In genomic region chr16:35932179-35933055, GRCm38 (mm10) we compare ENCODE assay signal across 20 mouse cellular contexts. TPM values are rescaled to one million over a fixed set of nuclear protein-coding genes. Genes with fewer than 3 reads are reported as not detected.
DNase-seq lines count a peak whose midpoint lies in the region; ATAC-seq and TF ChIP-seq lines count a peak whose summit lies in the region.
"Had no signal": no experiment of that assay in that cellular context is flagged by ENCODE, and none has a peak within 500 bp of the region (broad histone marks: within the 10 kb centered on the region; RNA-seq: fewer than 3 reads in every experiment).

No protein-coding gene starts in this region.

- TF ChIP-seq EP300 in liver, postnatal 0 days (IDR thresholded peaks at IDR 0.05; ENCODE audit: low read depth), result peak; percentile 74

- H3K9ac ChIP-seq in liver, postnatal 0 days (replicated peaks), result 0 out of 2 replicates have a peak overlapping the region, but pooled peaks have one; percentile 16
- no peak overlapping the region for H3K9ac ChIP-seq in liver, embryonic 12.5 days
- H3K9ac ChIP-seq: embryonic facial prominence, embryonic 15.5 days; forebrain, embryonic 15.5 days; hindbrain, embryonic 13.5 days; intestine, embryonic 15.5 days had no signal

- no peaks in the 10 kb centered on the region for H3K27me3 ChIP-seq in liver, postnatal 0 days (ENCODE audit: insufficient read depth, low read length)
- no peaks in the 10 kb centered on the region for H3K27me3 ChIP-seq in liver, embryonic 12.5 days (replicated peaks)
- H3K27me3 ChIP-seq: embryonic facial prominence, embryonic 15.5 days; forebrain, embryonic 15.5 days; intestine, embryonic 15.5 days had no signal

- DNase-seq in adrenal gland, postnatal 36 days, result peak; percentile 31 to 37
- no peak for DNase-seq in adrenal gland, adult 8-10 months
- DNase-seq in liver, postnatal 0 days, result peak; percentile 66
- DNase-seq in gastrocnemius, postnatal 14 days, result no peak
- no peak for DNase-seq in cerebellum, adult 8-10 months
- DNase-seq: cerebellum, adult 2 months; cerebellum, postnatal 14 days; embryo, embryonic 11 days; gastrocnemius, postnatal 10 days; heart, adult 18-20 months; heart, postnatal 10 days had no signal

- ATAC-seq in liver, postnatal 0 days, result peak; percentile 88
- no peak for ATAC-seq in liver, embryonic 12.5 days
- ATAC-seq in granulocyte monocyte progenitor cell, adult 5-6 weeks (replicated peaks; ENCODE audit: poor library complexity, severe bottlenecking), result peak; percentile 83
- ATAC-seq in megakaryocyte progenitor cell, adult 5-6 weeks (replicated peaks; ENCODE audit: poor library complexity), result peak; percentile 80
- ATAC-seq: forebrain, embryonic 15.5 days; intestine, embryonic 15.5 days had no signal

- peak overlapping the region; percentile 77 for H3K27ac ChIP-seq in liver, postnatal 0 days (ENCODE audit: low read depth)
- no peak overlapping the region for H3K27ac ChIP-seq in liver, embryonic 12.5 days
- H3K27ac ChIP-seq: embryonic facial prominence, embryonic 15.5 days; forebrain, embryonic 15.5 days; heart, embryonic 10.5 days; hindbrain, embryonic 13.5 days; intestine, embryonic 15.5 days had no signal

- WGBS in liver, postnatal 0 days (ENCODE audit: insufficient replicate concordance), result 69% methylated on average over 19 of the region's 19 CpGs
- WGBS in liver, embryonic 12.5 days (ENCODE audit: insufficient replicate concordance), result 74% methylated on average over 19 of the region's 19 CpGs

- TF ChIP-seq CTCF in liver, postnatal 0 days (IDR thresholded peaks at IDR 0.05; ENCODE audit: low read depth), result no peak

- H3K4me3 ChIP-seq in liver, postnatal 0 days (ENCODE audit: low read depth, low read length), result no peak overlapping the region
- no peak overlapping the region for H3K4me3 ChIP-seq in liver, embryonic 12.5 days
- H3K4me3 ChIP-seq: embryonic facial prominence, embryonic 15.5 days; erythroblast, embryonic 14.5 days; forebrain, embryonic 15.5 days; heart, embryonic 10.5 days; hindbrain, embryonic 13.5 days; intestine, embryonic 15.5 days had no signal

- peak overlapping the region; percentile 24; the same call in 1 of the 2 replicates for H3K4me2 ChIP-seq in liver, postnatal 0 days (ENCODE audit: low read depth, low read length)
- H3K4me2 ChIP-seq in liver, embryonic 12.5 days, result no peak overlapping the region
- H3K4me2 ChIP-seq: embryonic facial prominence, embryonic 15.5 days; forebrain, embryonic 15.5 days; hindbrain, embryonic 13.5 days; intestine, embryonic 15.5 days had no signal

- no peaks in the 10 kb centered on the region for H3K9me3 ChIP-seq in liver, postnatal 0 days (ENCODE audit: low read length)
- H3K9me3 ChIP-seq in liver, embryonic 12.5 days (replicated peaks), result no peaks in the 10 kb centered on the region
- H3K9me3 ChIP-seq: embryonic facial prominence, embryonic 15.5 days; forebrain, embryonic 15.5 days; heart, embryonic 10.5 days; hindbrain, embryonic 13.5 days; intestine, embryonic 15.5 days had no signal

- intact Hi-C loops in gastrocnemius, postnatal 14 days (cut with DNase I; ENCODE audit: low total_unique reads), result no loop called here

- peaks cover 25% of the 10 kb centered on the region for H3K4me1 ChIP-seq in liver, postnatal 0 days (ENCODE audit: insufficient read depth)
- H3K4me1 ChIP-seq in liver, embryonic 12.5 days, result no peaks in the 10 kb centered on the region
- H3K4me1 ChIP-seq: embryonic facial prominence, embryonic 15.5 days; forebrain, embryonic 15.5 days; heart, embryonic 10.5 days; hindbrain, embryonic 13.5 days; intestine, embryonic 15.5 days had no signal

- H3K36me3 ChIP-seq in liver, postnatal 0 days (replicated peaks; ENCODE audit: insufficient read depth, low read length), result peaks cover 68% of the 10 kb centered on the region
- peaks cover 10% of the 10 kb centered on the region; the same call in 1 of the 2 replicates for H3K36me3 ChIP-seq in liver, embryonic 12.5 days
- H3K36me3 ChIP-seq: embryonic facial prominence, embryonic 15.5 days; forebrain, embryonic 15.5 days; heart, embryonic 10.5 days; hindbrain, embryonic 13.5 days had no signal

RNA-seq across cellular contexts. Expression of gene Parp9, which starts 5.9 kb away (rescaled TPM):
- 10 to 100 TPM; 15.0 to 16.2 TPM for total RNA-seq in adrenal gland, postnatal 36 days (2021)
- 10 to 100 TPM; 13.3 to 19.8 (median 15.6) TPM for total RNA-seq in adrenal gland, adult 8-10 months (2022)
- polyA plus RNA-seq in liver, postnatal 0 days (2015; fragmentation: Nextera tagmentation; extraction: Ambion mirVana), result 21.8 and 23.4 TPM in 2 replicates
- polyA plus RNA-seq in liver, embryonic 12.5 days (2016; fragmentation: Nextera tagmentation; extraction: Ambion mirVana), result 5.7 and 5.8 TPM in 2 replicates
- 14.7 and 15.7 TPM in 2 replicates for total RNA-seq in granulocyte monocyte progenitor cell, adult 5-6 weeks (2014; fragmentation: Nextera tagmentation)
- 20.4 and 24.1 TPM in 2 replicates for total RNA-seq in granulocyte monocyte progenitor cell, adult 5-6 weeks (2017)
- total RNA-seq in megakaryocyte progenitor cell, adult 5-6 weeks (2015), result 15.7 and 18.2 TPM in 2 replicates
- total RNA-seq in megakaryocyte progenitor cell, adult 5-6 weeks (2017), result 21.7 and 27.3 TPM in 2 replicates
- total RNA-seq in gastrocnemius, postnatal 14 days (2021), result 1 to 10 TPM; 5.2 to 5.5 TPM

RNA-seq across cellular contexts. Expression of gene Dtx3l, which starts 6.5 kb away (rescaled TPM):
- total RNA-seq in adrenal gland, postnatal 36 days (2021), result 10 to 100 TPM in 1 of 2 experiments, 1 to 10 TPM in 1; 9.1 to 10.9 TPM
- total RNA-seq in adrenal gland, adult 8-10 months (2022), result 10 to 100 TPM in 2 of 4 experiments, 1 to 10 TPM in 2; 8.2 to 14.3 (median 11.2) TPM
- polyA plus RNA-seq in liver, postnatal 0 days (2015; fragmentation: Nextera tagmentation; extraction: Ambion mirVana), result 15.8 and 16.3 TPM in 2 replicates
- polyA plus RNA-seq in liver, embryonic 12.5 days (2016; fragmentation: Nextera tagmentation; extraction: Ambion mirVana), result 3.4 and 3.5 TPM in 2 replicates
- 21.9 and 28.5 TPM in 2 replicates for total RNA-seq in granulocyte monocyte progenitor cell, adult 5-6 weeks (2014; fragmentation: Nextera tagmentation)
- total RNA-seq in granulocyte monocyte progenitor cell, adult 5-6 weeks (2017), result 29.4 and 36.2 TPM in 2 replicates
- total RNA-seq in megakaryocyte progenitor cell, adult 5-6 weeks (2015), result 21.8 and 27.1 TPM in 2 replicates
- 38.2 and 40.0 TPM in 2 replicates for total RNA-seq in megakaryocyte progenitor cell, adult 5-6 weeks (2017)
- total RNA-seq in gastrocnemius, postnatal 14 days (2021), result 1 to 10 TPM; 4.5 to 4.9 TPM

RNA-seq across cellular contexts. Expression of gene Kpna1, which starts 46.1 kb away (rescaled TPM):
- total RNA-seq in adrenal gland, postnatal 36 days (2021), result 10 to 100 TPM; 70.0 to 85.0 TPM
- 10 to 100 TPM; 63.4 to 91.0 (median 68.9) TPM for total RNA-seq in adrenal gland, adult 8-10 months (2022)
- polyA plus RNA-seq in liver, postnatal 0 days (2015; fragmentation: Nextera tagmentation; extraction: Ambion mirVana), result 14.8 and 17.6 TPM in 2 replicates
- polyA plus RNA-seq in liver, embryonic 12.5 days (2016; fragmentation: Nextera tagmentation; extraction: Ambion mirVana), result 52.6 and 53.9 TPM in 2 replicates
- 40.6 and 41.1 TPM in 2 replicates for total RNA-seq in granulocyte monocyte progenitor cell, adult 5-6 weeks (2014; fragmentation: Nextera tagmentation)
- 35.1 and 42.2 TPM in 2 replicates for total RNA-seq in granulocyte monocyte progenitor cell, adult 5-6 weeks (2017)
- total RNA-seq in megakaryocyte progenitor cell, adult 5-6 weeks (2015), result 48.2 and 52.7 TPM in 2 replicates
- 37.0 and 38.5 TPM in 2 replicates for total RNA-seq in megakaryocyte progenitor cell, adult 5-6 weeks (2017)
- 100 to 1,000 TPM in 1 of 2 experiments, 10 to 100 TPM in 1; 96.7 to 118 TPM for total RNA-seq in gastrocnemius, postnatal 14 days (2021)

Comparison
In these comparisons a context has a peak if more than half of its experiments do, and no peak if none do; other contexts are left out.
1. DNase-seq: peak in adrenal gland, postnatal 36 days (2 of 2) and liver, postnatal 0 days (single experiment); none in adrenal gland, adult 8-10 months (single experiment), gastrocnemius, postnatal 14 days (single experiment) and cerebellum, adult 8-10 months (single experiment).